Mouse (Mus musculus) bone marrow, adult 2 months (tissue): ENCODE results near the gene Arhgap23. TPM values are rescaled to one million over a fixed set of nuclear protein-coding genes. Genes with fewer than 3 reads are reported as not detected.

Source experiments
- H3K27ac ChIP-seq: fragments of 200-500 bp; 2 replicates; pipeline ENCODE4 v1.5.1; 2012; ENCODE audit warnings: low read depth, mild to moderate bottlenecking, control low read depth, inconsistent platforms, low read length; ENCODE audit not compliant: control insufficient read depth, poor library complexity, insufficient read depth
- H3K4me1 ChIP-seq: fragments of 200-500 bp; 2 replicates; pipeline ENCODE4 v1.6.1; 2011; ENCODE audit warnings: low read length; ENCODE audit not compliant: control insufficient read depth, insufficient read depth
- H3K4me3 ChIP-seq: fragments of 200-500 bp; replicated peaks from 2 replicates; pipeline ENCODE3; 2011; ENCODE audit warnings: mild to moderate bottlenecking, low read depth, low read length, control low read depth; ENCODE audit not compliant: control insufficient read depth
- CTCF ChIP-seq: fragments of 200-500 bp; IDR thresholded peaks from 2 replicates; pipeline ENCODE4 v1.5.1; 2011; ENCODE audit warnings: low read length, control low read depth; ENCODE audit not compliant: control insufficient read depth, insufficient read depth
- POLR2A ChIP-seq: fragments of 200-500 bp; IDR thresholded peaks from 2 replicates; pipeline ENCODE4 v1.6.1; 2011; ENCODE audit warnings: low read depth, mild to moderate bottlenecking, control low read depth, low read length, borderline replicate concordance; ENCODE audit not compliant: control insufficient read depth
- WGBS: fragments of 180-500 bp; shearing (Covaris S2); methylation state at CpG from one replicate; pipeline ENCODE4 v1.1.7; 2018; 5-methylcytosine and 5-hydroxymethylcytosine counted together
- polyA plus RNA-seq: library from polyadenylated mRNA; stranded (reverse); fragments of >200 nt; gene quantifications from 2 replicates; pipeline ENCODE4 v1.2.4, GENCODE M21; 2011; ENCODE audit warnings: low replicate concordance; ENCODE audit not compliant: missing spikeins, insufficient read depth, insufficient read length

The Arhgap23 gene
- polyA plus RNA-seq, 1 experiment: 39.9 TPM

DNA sequence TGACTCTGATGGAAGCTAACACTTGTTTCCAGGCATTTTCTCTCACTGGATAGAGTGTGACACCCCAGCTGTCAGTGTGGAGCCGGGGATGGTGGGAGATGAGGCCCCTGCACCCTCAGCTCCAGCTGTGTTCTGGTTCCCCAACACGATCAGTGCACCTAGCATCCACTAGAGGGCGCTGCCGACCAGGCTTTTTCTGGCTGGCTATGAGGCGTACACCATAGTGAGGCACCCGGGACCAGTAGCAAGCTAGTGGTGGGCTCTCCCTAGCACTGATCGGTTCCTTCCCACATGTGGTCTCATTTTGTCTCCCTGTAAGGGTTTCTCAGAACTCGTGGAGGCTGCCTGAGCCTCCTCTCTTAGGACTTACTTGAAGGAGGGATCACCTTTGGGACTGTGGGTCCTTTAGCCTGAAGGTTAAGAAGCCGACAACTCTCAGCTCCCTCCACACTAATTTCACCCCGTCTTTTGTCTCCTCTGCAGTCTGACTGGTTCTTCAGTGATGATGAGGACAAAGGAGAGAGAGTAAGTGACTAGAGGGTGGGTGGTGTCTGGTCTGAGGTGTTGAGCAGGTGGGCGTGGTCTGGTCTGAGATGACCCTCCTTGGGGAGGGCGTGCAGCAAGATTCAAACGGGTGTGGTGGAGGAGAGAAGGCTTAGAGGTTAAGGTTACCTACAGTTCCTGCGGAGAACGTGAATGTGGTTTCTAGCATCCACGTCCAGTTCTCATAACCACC is 74.4 kb downstream of the Arhgap23 start:
- 53% methylated on average over 16 of the region's 16 CpGs for WGBS
- no peak for TF ChIP-seq POLR2A
- TF ChIP-seq CTCF: peak; percentile 96
- Histone ChIP-seq H3K4me1 (peaks cover 2% of the 10 kb centered on the region; the same call in 1 of the 2 replicates), H3K4me3 (no peak overlapping the region), H3K27ac (no peak overlapping the region)

DNA sequence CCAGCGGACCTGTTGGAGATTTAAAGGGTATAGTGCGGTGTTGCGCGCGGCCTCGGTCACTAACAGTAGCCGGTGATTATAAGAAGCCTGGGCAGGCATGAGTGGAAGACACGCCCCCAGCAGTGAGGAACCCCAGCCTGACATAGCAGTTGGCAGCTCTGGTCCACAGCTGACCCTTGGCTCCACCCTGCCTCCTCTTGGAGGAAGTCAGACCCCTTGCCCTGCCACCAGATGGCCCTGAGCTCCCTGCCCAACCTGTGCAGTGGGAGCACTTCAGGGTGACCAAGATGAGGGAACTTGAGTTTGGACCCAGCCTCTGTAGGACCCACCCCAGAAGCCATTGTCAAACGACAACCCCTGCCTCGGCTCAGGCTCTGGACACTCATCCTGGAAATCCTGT is 76.3 kb downstream of the Arhgap23 start:
- Histone ChIP-seq H3K4me1 (no peaks in the 10 kb centered on the region; the same call in 1 of the 2 replicates), H3K4me3 (no peak overlapping the region), H3K27ac (no peak overlapping the region)
- 95% methylated on average over 10 of the region's 10 CpGs for WGBS
- no peak for TF ChIP-seq CTCF
- TF ChIP-seq POLR2A: no peak

GRCm38 (mm10) chr11:97492836-97493235 is 77.5 kb downstream of the Arhgap23 start:
- Histone ChIP-seq H3K27ac (no peak overlapping the region), H3K4me1 (no peaks in the 10 kb centered on the region), H3K4me3 (no peak overlapping the region)
- WGBS: 82% methylated on average over 3 of the region's 3 CpGs
- no peak for TF ChIP-seq CTCF
- TF ChIP-seq POLR2A: no peak

DNA sequence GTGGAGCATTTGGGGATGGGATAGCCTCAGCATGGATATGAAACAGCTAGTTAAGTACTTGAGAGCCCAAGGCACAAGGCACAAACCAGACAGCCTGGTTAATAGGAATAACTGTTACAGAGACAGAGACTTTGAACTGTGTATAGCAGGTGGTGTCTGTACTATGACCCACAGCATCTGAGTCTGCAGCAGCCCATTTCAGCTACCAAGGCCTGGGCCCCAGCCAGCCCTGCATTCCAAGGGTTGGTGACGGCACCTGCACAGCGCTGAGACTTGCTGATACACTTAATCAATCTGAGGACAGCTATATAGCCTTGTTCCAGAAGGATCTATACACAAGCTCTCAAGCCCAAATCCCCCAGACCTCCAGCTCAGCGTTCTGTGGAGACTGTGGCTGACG is 82.2 kb downstream of the Arhgap23 start:
- Histone ChIP-seq H3K4me3 (no peak overlapping the region), H3K4me1 (no peaks in the 10 kb centered on the region), H3K27ac (no peak overlapping the region)
- WGBS: 95% methylated on average over 4 of the region's 4 CpGs
- TF ChIP-seq CTCF (no peak), POLR2A (no peak)

GRCm38 (mm10) chr11:97499865-97500719 is 84.8 kb downstream of the Arhgap23 start, which contains the start of gene 4933428G20Rik:
Gene 4933428G20Rik (minus strand): TSS chr11:97500340.
- Histone ChIP-seq H3K4me3 (no peak within 1 kb of the TSS), H3K27ac (no peak within 1 kb of the TSS), H3K4me1 (no peaks in the 10 kb centered on the region)
- TF ChIP-seq POLR2A (no peak), CTCF (no peak)
- 96% methylated on average over 88 of the region's 88 CpGs for WGBS

DNA sequence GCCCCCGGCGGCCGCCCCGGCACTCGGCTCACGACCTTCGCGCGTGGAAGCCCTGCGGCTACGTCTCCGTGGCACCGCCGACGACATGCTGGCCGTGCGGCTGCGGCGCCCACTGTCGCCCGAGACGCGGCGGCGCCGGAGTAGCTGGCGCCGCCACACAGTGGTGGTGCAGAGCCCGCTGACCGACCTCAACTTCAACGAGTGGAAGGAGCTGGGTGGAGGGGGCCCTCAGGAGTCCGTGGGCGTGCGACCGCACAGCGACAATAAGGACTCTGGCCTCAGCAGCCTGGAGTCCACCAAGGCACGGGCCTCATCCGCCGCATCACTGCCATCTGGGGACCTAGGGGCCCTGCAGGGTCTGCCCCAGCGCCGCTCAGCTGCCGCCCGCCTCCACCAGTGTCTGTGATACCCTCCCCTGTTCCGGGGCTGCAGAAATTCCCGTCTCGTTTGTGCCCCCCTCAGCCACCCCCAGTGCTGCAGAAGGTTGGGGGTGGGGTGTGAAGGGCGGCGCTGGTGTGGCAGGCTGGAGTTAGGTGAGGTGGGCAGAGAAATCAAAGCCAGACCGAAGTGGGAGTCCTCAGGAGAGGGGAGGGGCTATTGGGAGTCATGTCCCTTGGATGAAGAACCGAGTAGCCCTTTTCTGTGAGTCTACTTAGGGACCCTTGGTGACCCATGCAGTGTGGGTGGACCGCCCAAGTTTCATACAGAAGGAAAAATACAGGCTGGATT is 85.6 kb downstream of the Arhgap23 start:
- Histone ChIP-seq H3K27ac (no peak overlapping the region), H3K4me1 (no peaks in the 10 kb centered on the region), H3K4me3 (no peak overlapping the region)
- 98% methylated on average over 51 of the region's 51 CpGs for WGBS
- no peak for TF ChIP-seq POLR2A
- no peak for TF ChIP-seq CTCF

DNA sequence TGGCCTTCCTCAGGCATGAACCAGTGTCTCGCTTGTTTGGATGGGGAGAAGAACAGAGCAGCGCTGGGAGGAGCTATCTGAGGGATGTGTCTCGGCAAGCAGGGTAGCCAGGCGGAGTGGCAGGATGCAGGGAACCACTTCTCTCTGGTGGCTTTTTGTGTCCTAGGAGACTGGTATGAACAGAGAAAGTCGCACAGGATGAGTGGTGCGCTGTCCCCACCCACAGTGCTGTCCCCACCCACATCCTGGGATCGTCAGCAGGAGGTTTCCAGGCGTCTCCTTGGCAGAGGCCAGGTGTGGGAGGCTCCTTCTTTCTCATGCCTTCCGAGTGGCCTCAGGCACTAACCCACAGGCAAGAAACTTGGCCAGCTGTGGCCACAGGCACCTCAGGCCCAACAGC is 87.0 kb downstream of the Arhgap23 start:
- H3K27ac ChIP-seq: no peak overlapping the region
- H3K4me1 ChIP-seq: no peaks in the 10 kb centered on the region
- no peak for TF ChIP-seq CTCF
- TF ChIP-seq POLR2A: no peak
- H3K4me3 ChIP-seq: no peak overlapping the region
- WGBS: 83% methylated on average over 9 of the region's 9 CpGs

DNA sequence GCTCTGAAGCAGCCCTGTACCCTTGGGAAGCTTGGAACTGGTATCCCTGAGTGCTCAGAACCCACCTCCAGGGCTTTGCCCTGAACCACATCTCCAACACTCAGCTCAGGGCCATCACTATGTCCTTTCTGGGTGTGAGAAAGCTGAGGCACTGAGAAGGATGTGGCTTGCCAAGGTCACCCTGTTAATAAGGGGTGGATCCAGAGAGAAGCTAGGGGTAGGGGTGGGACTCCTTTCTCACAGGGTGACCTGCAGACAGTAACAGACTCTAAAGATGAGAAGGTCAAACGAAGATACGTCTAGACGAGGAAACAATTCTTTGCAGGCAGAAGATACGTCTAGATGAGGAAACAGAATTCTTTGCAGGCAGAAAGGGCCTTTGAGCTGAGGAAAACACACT is 87.5 kb downstream of the Arhgap23 start:
- TF ChIP-seq POLR2A (no peak), CTCF (no peak)
- no peak overlapping the region for H3K27ac ChIP-seq
- H3K4me3 ChIP-seq: no peak overlapping the region
- H3K4me1 ChIP-seq: no peaks in the 10 kb centered on the region
- WGBS: 74% methylated on average over 4 of the region's 4 CpGs
